Mouse (Mus musculus) Patski (cell line): Measurements from ENCODE around the gene Med15. TPM values are rescaled to one million over a fixed set of nuclear protein-coding genes. Genes with fewer than 3 reads are reported as not detected.

Experiments used
- ATAC-seq: fragments of 100-300 bp; one replicate; pipeline ENCODE4 v1.8.0; 2021
- CTCF ChIA-PET: fragments of 350-600 bp; sonication (Branson Sonifier 250); formaldehyde crosslinking; loops from one replicate; lab custom pipeline; 2022; ENCODE audit warnings: inconsistent platforms; lab: Charles Lee
- POLR2A ChIA-PET: fragments of 350-600 bp; sonication (Branson Sonifier 250); formaldehyde crosslinking; loops from one replicate; lab custom pipeline; 2022; ENCODE audit warnings: antibody characterized with exemption, inconsistent platforms; lab: Charles Lee
- DNase-seq: peaks from one replicate; pipeline ENCODE4 v3.0.0-alpha.2; 2011; ENCODE audit warnings: low read depth, low spot score
- H3K27me3 ChIP-seq: fragments of 371-371 bp; one replicate; pipeline ENCODE4 v1.5.1; 2021
- CTCF ChIP-seq: fragments of 100-300 bp; IDR thresholded peaks from one replicate; pipeline ENCODE4 v1.5.1; 2021
- in situ Hi-C: fragments of 300-500 bp; cut with MboI; formaldehyde crosslinking; loops from 3 replicates; pipeline ENCODE4 v1.11.1; 2018; ENCODE audit warnings: low pct_unique_long_range_greater_than_20kb, mixed read lengths
- polyA plus RNA-seq: library from polyadenylated mRNA; unstranded; gene quantifications from one replicate; pipeline ENCODE4 v1.2.3, GENCODE M21; 2021

Med15 gene
- polyA plus RNA-seq, 1 experiment from 2014 or later: 69.1 TPM

- ChIA-PET CTCF (interaction anchor here (1.0 to 1.2 kb wide), 3 partner anchors 27 to 38 kb away, joined by 3 read pairs; partner anchors contain the start of gene Klhl22), POLR2A (no interaction called here)
- H3K27me3 ChIP-seq: no peaks in the 10 kb centered on the region
- in situ Hi-C loops: no loop called here
- DNase-seq (no peak), ATAC-seq (no peak)
- no peak for TF ChIP-seq CTCF
Observed at GRCm38 (mm10) chr16:17721822-17722460, 10.8 kb downstream of the Med15 start.

- H3K27me3 ChIP-seq: no peaks in the 10 kb centered on the region
- no peak for TF ChIP-seq CTCF
- CTCF ChIA-PET: interaction anchor here (1.1 kb wide), 1 partner anchor 26 kb away, joined by 3 read pairs; no protein-coding TSS in a partner anchor
- DNase-seq: no peak
- POLR2A ChIA-PET: no interaction called here
- in situ Hi-C loops: no loop called here
- ATAC-seq: no peak
Observed at GRCm38 (mm10) chr16:17721114-17721808, 11.4 kb downstream of the Med15 start.

- POLR2A ChIA-PET: interaction anchor here (0.6 kb wide), 1 partner anchor 97 kb away, joined by 3 read pairs; no protein-coding TSS in a partner anchor
- DNase-seq: no peak
- in situ Hi-C loops: no loop called here
- ATAC-seq: no peak
- CTCF ChIA-PET: no interaction called here
- TF ChIP-seq CTCF: no peak
- H3K27me3 ChIP-seq: no peaks in the 10 kb centered on the region
Observed at GRCm38 (mm10) chr16:17717791-17718190, 14.9 kb downstream of the Med15 start.

GRCm38 (mm10) chr16:17707541-17707940, 25.1 kb downstream of the Med15 start:
- ChIA-PET POLR2A (no interaction called here), CTCF (interaction anchor here (1.5 kb wide), 1 partner anchor 105 kb away, joined by 3 read pairs; no protein-coding TSS in a partner anchor)
- no peaks in the 10 kb centered on the region for H3K27me3 ChIP-seq
- TF ChIP-seq CTCF: no peak
- DNase-seq (no peak), ATAC-seq (no peak)
- in situ Hi-C loops: no loop called here

- TF ChIP-seq CTCF: no peak
- no peaks in the 10 kb centered on the region for H3K27me3 ChIP-seq
- in situ Hi-C loops: no loop called here
- POLR2A ChIA-PET: no interaction called here
- CTCF ChIA-PET: no interaction called here
- no peak for ATAC-seq
- no peak for DNase-seq
Observed at GRCm38 (mm10) chr16:17701043-17701405, 31.7 kb downstream of the Med15 start.

GRCm38 (mm10) chr16:17700386-17701042, 32.2 kb downstream of the Med15 start:
- ChIA-PET POLR2A (no interaction called here), CTCF (no interaction called here)
- no peak for TF ChIP-seq CTCF
- no peak for DNase-seq
- in situ Hi-C loops: no loop called here
- H3K27me3 ChIP-seq: no peaks in the 10 kb centered on the region
- ATAC-seq: no peak

- DNase-seq: no peak
- POLR2A ChIA-PET: no interaction called here
- no peak for ATAC-seq
- in situ Hi-C loops: no loop called here
- CTCF ChIA-PET: interaction anchor here (1.1 kb wide), 1 partner anchor 27 kb away, joined by 3 read pairs; no protein-coding TSS in a partner anchor
- H3K27me3 ChIP-seq: no peaks in the 10 kb centered on the region
- TF ChIP-seq CTCF: no peak
Observed at GRCm38 (mm10) chr16:17694860-17695259, 37.8 kb downstream of the Med15 start.

- CTCF ChIA-PET: no interaction called here
- no peak for TF ChIP-seq CTCF
- POLR2A ChIA-PET: no interaction called here
- DNase-seq: no peak
- H3K27me3 ChIP-seq: no peaks in the 10 kb centered on the region
- no peak for ATAC-seq
- in situ Hi-C loops: no loop called here
Observed at GRCm38 (mm10) chr16:17669886-17670285, 62.8 kb downstream of the Med15 start.

GRCm38 (mm10) chr16:17665568-17665967, 67.1 kb downstream of the Med15 start:
- ATAC-seq (no peak), DNase-seq (no peak)
- no peaks in the 10 kb centered on the region for H3K27me3 ChIP-seq
- ChIA-PET POLR2A (no interaction called here), CTCF (interaction anchor here (1.6 kb wide), 1 partner anchor 15 kb away, joined by 4 read pairs; no protein-coding TSS in a partner anchor)
- TF ChIP-seq CTCF: no peak
- in situ Hi-C loops: no loop called here

GRCm38 (mm10) chr16:17656212-17656871, 76.3 kb downstream of the Med15 start:
- ChIA-PET POLR2A (no interaction called here), CTCF (interaction anchor here (0.8 to 1.4 kb wide), 2 partner anchors 14 to 71 kb away, joined by 3 to 4 read pairs; no protein-coding TSS in a partner anchor)
- in situ Hi-C loops: no loop called here
- TF ChIP-seq CTCF: no peak
- no peak for ATAC-seq
- no peak for DNase-seq
- H3K27me3 ChIP-seq: no peaks in the 10 kb centered on the region
